Mouse (Mus musculus) liver, embryonic 14.5 days (tissue): ENCODE measurements around the gene Lrg1.

Source experiments
- CTCF ChIP-seq: IDR thresholded peaks from 2 replicates; pipeline ENCODE4 v1.5.1; 2016; ENCODE audit warnings: antibody characterized with exemption, low read depth, control low read depth
- EP300 ChIP-seq: IDR thresholded peaks from 2 replicates; pipeline ENCODE4 v1.6.1; 2016; ENCODE audit warnings: antibody characterized with exemption, low read depth

GRCm38 (mm10) chr17:56071126-56071525 lies 50.7 kb downstream of the Lrg1 start:
- TF ChIP-seq CTCF (no peak), EP300 (no peak)
